Mouse (Mus musculus): ENCODE data around the gene Insr.
"Not testable (repeated sequence)": the region's sequence is repeated elsewhere in the genome, so short reads cannot be mapped to it uniquely, and the experiment has no call there.

The Insr gene

GRCm38 (mm10) chr8:3191006-3191405, 88.4 kb downstream of the Insr start:
- DNase-seq (ENCODE audit: low spot score) = no peak

GRCm38 (mm10) chr8:3187456-3187855, 92.0 kb downstream of the Insr start:
- DNase-seq (ENCODE audit: low spot score) = peak; percentile 21

GRCm38 (mm10) chr8:3179930-3180329, 99.5 kb downstream of the Insr start:
- DNase-seq (ENCODE audit: low spot score) = peak; percentile 63

GRCm38 (mm10) chr8:3177440-3177839, 102.0 kb downstream of the Insr start:
- DNase-seq (ENCODE audit: low spot score) = no peak

GRCm38 (mm10) chr8:3172246-3172645, 107.2 kb downstream of the Insr start:
- no peak for DNase-seq (ENCODE audit: low spot score)

GRCm38 (mm10) chr8:3146506-3146905, 132.9 kb downstream of the Insr start:
- peak; percentile 39 for DNase-seq (ENCODE audit: low spot score)

- DNase-seq (ENCODE audit: low spot score) = not testable (repeated sequence)
These were observed 179.0 kb downstream of the Insr start for GRCm38 (mm10) chr8:3100416-3100815.
